Mouse (Mus musculus) intestine, postnatal 0 days (tissue): ENCODE results near the gene Cd79b. TPM values are rescaled to one million over a fixed set of nuclear protein-coding genes. Genes with fewer than 3 reads are reported as not detected.
"Not testable (repeated sequence)": the region's sequence is repeated elsewhere in the genome, so short reads cannot be mapped to it uniquely, and the experiment has no call there.

Experiments
- ATAC-seq: fragments of 200-750 bp; cut with Nextera tagmentation; 2 replicates; pipeline ENCODE4 v1.8.0; 2017; ENCODE audit warnings: mild to moderate bottlenecking, moderate TSS enrichment, moderate library complexity
- H3K27ac ChIP-seq: fragments of 300-500 bp; sonication (generic); 2 replicates; pipeline ENCODE4 v1.5.1; 2014; ENCODE audit warnings: mild to moderate bottlenecking, low read depth, low read length, moderate library complexity
- H3K27me3 ChIP-seq: fragments of 300-500 bp; sonication (generic); replicated peaks from 2 replicates; pipeline ENCODE4 v1.6.1; 2014; ENCODE audit warnings: low read length, mixed read lengths; ENCODE audit not compliant: control insufficient read depth, insufficient read depth
- H3K36me3 ChIP-seq: fragments of 300-500 bp; sonication (generic); 2 replicates; pipeline ENCODE4 v1.6.1; 2014; ENCODE audit warnings: mild to moderate bottlenecking, moderate library complexity; ENCODE audit not compliant: control insufficient read depth, insufficient read depth
- H3K4me1 ChIP-seq: fragments of 300-500 bp; sonication (generic); replicated peaks from 2 replicates; pipeline ENCODE4 v1.6.1; 2014; ENCODE audit warnings: antibody characterized with exemption, low read length, mixed read lengths; ENCODE audit not compliant: control insufficient read depth, insufficient read depth
- H3K4me2 ChIP-seq: fragments of 300-500 bp; sonication (generic); replicated peaks from 2 replicates; pipeline ENCODE4 v1.6.1; 2014; ENCODE audit warnings: low read depth, mild to moderate bottlenecking, moderate library complexity
- H3K4me3 ChIP-seq: fragments of 300-500 bp; sonication (generic); 2 replicates; pipeline ENCODE4 v1.5.1; 2014; ENCODE audit warnings: low read depth, low read length
- H3K9ac ChIP-seq: fragments of 300-500 bp; sonication (generic); 2 replicates; pipeline ENCODE4 v1.6.1; 2014; ENCODE audit warnings: mild to moderate bottlenecking, low read depth, low read length
- H3K9me3 ChIP-seq: fragments of 300-500 bp; sonication (generic); 2 replicates; pipeline ENCODE4 v1.6.1; 2016; ENCODE audit warnings: mixed run types; ENCODE audit not compliant: control insufficient read depth
- CTCF ChIP-seq: sonication (generic); IDR thresholded peaks from 2 replicates; pipeline ENCODE4 v1.5.1; 2016; ENCODE audit warnings: low read depth, mild to moderate bottlenecking, control low read depth, antibody characterized with exemption, moderate library complexity
- WGBS: fragments of 180-500 bp; shearing (Covaris S2); extraction: QIAGEN DNeasy Blood & Tissue Kit; methylation state at CpG from one replicate; pipeline ENCODE4 v1.1.7; 2014; 5-methylcytosine and 5-hydroxymethylcytosine counted together
- polyA plus RNA-seq: library from polyadenylated mRNA; unstranded; fragments of >200 nt; fragmentation: Nextera tagmentation; extraction: Ambion mirVana; gene quantifications from 2 replicates; pipeline ENCODE4 v1.2.1, GENCODE M21; 2015

The Cd79b gene
- polyA plus RNA-seq, 1 experiment from 2014 or later: 1.5 TPM

DNA sequence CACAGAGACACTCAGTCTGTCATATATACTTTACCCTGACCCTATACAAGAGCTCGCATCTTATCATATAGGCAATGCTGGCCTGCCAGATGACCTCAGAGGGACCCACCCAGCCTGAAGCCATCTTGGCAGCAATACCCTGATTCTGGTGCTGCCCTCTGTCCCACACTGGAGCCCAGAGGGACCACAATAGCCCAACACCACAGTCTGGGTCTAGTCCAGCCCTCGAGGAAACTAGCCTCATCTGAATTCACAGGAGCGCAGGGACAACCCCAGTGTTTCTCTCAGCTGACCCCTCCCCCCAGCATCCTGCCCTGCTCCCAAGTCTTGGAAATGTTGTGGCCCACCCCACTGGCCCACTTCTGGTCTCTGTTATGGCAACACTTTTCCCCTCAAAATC is 36.7 kb upstream of the Cd79b start:
- Histone ChIP-seq H3K4me1 (no peaks in the 10 kb centered on the region), H3K27me3 (no peaks in the 10 kb centered on the region), H3K4me3 (no peak overlapping the region), H3K27ac (no peak overlapping the region), H3K9ac (no peak overlapping the region), H3K4me2 (no peak overlapping the region), H3K9me3 (no peaks in the 10 kb centered on the region), H3K36me3 (no peaks in the 10 kb centered on the region)
- ATAC-seq: no peak
- WGBS: 62% methylated on average over 3 of the region's 3 CpGs
- TF ChIP-seq CTCF: no peak

DNA sequence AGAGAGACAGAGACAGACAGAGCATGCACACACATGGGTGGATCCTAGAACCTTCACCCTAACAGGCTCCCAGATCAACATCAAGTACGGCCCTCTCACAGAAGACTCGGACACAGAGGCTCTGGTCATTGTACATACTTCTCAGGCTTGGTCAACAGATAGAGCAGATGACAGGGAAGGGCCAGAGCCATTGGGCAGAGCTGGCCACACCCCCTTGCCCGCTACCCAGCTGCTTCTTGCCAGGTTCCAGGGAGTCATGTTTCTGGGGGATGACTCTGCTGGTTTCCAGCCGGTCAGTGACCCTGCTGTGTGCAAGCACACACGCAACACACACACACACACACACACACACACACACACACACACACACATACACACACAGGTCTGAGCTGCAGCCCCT is 36.3 kb upstream of the Cd79b start:
- no peak overlapping the region for H3K9ac ChIP-seq
- TF ChIP-seq CTCF: no peak
- WGBS: 45% methylated on average over 5 of the region's 5 CpGs
- no peak overlapping the region for H3K4me2 ChIP-seq
- no peak for ATAC-seq
- H3K9me3 ChIP-seq: no peaks in the 10 kb centered on the region
- no peak overlapping the region for H3K4me3 ChIP-seq
- H3K36me3 ChIP-seq: no peaks in the 10 kb centered on the region
- no peaks in the 10 kb centered on the region for H3K27me3 ChIP-seq
- no peak overlapping the region for H3K27ac ChIP-seq
- H3K4me1 ChIP-seq: no peaks in the 10 kb centered on the region

DNA sequence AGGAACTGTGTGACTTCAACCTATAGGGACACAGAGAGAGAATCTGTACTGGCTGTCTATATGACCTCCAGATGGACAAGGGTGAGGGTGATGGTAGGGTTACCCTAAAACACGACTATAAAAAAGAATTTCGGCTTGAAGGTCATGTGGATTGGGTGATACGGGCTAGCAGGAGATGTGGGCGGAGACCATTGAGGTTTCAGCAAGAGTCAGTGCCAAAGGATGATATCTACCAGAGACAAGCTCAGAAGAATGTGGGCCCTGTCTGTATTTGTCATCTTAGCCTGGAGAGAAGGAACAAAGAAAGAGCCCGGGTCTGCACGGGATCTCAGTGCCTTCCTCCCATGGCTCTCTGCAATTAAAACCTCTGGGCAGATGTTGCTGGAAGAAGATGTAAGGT is 35.2 kb upstream of the Cd79b start:
- no peak overlapping the region for H3K27ac ChIP-seq

DNA sequence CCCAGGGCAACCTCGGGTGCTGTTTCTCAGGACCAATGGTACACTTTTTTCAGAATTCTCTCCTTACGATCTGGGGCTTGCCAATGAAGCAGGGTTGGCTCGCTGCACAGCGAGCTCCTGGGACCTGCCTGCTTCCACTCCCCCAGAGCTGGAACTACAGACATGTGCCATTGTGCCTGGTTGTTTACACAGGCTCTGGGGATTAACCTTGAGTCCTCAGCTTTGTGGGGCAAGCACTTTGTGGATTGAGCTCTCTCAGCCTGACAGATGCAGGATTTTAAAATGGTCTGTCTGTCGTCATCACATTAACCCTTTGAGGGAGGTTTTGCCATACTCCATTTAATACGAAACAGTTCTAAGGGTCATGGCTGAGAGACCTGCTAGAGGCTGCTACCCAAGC is 30.3 kb upstream of the Cd79b start:
- H3K4me3 ChIP-seq: no peak overlapping the region
- H3K27me3 ChIP-seq: no peaks in the 10 kb centered on the region
- H3K9me3 ChIP-seq: no peaks in the 10 kb centered on the region
- no peak overlapping the region for H3K9ac ChIP-seq
- no peak overlapping the region for H3K4me2 ChIP-seq
- no peaks in the 10 kb centered on the region for H3K4me1 ChIP-seq
- no peak for ATAC-seq
- no peak overlapping the region for H3K27ac ChIP-seq
- WGBS: 22% methylated on average over 6 of the region's 6 CpGs
- TF ChIP-seq CTCF: no peak
- H3K36me3 ChIP-seq: no peaks in the 10 kb centered on the region

More for the DNA sequence above, 35.2 kb upstream of the Cd79b start:
- TF ChIP-seq CTCF: no peak
- no peaks in the 10 kb centered on the region for H3K4me1 ChIP-seq
- no peaks in the 10 kb centered on the region for H3K36me3 ChIP-seq
- H3K4me3 ChIP-seq: no peak overlapping the region
- H3K9ac ChIP-seq: no peak overlapping the region
- no peak overlapping the region for H3K4me2 ChIP-seq
- 70% methylated on average over 6 of the region's 6 CpGs for WGBS
- no peak for ATAC-seq
- H3K9me3 ChIP-seq: no peaks in the 10 kb centered on the region
- H3K27me3 ChIP-seq: no peaks in the 10 kb centered on the region

DNA sequence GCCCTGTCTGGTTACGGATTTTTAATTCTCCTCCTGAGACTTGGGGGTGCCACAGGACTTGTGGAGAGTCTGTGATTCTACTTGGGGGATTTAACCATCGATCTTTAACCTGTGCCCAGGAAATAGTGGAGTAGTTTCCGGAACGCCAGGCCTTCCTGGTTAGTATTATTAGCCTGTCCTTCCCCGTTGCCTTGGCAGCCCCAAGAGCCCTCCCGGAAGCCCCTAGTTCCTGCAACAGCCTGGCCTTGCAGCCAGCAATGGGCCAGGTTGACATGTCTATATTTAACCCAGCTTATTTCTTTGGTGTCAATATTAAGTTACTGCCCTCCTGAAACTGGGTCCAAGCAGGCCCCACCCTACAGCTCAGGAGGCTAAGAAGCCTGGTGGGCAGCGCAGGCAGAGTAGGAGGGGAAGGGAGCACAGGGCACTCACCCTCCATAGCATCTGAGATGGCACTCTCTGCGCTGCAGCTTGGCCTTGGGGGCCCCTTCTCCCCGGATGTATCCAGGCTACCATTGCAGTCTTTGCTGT is 26.5 kb upstream of the Cd79b start:
- no peaks in the 10 kb centered on the region for H3K27me3 ChIP-seq
- H3K36me3 ChIP-seq: no peaks in the 10 kb centered on the region
- no peak overlapping the region for H3K27ac ChIP-seq
- 82% methylated on average over 9 of the region's 9 CpGs for WGBS
- no peak for TF ChIP-seq CTCF
- no peak overlapping the region for H3K4me3 ChIP-seq
- no peaks in the 10 kb centered on the region for H3K4me1 ChIP-seq
- ATAC-seq: no peak
- no peaks in the 10 kb centered on the region for H3K9me3 ChIP-seq
- H3K4me2 ChIP-seq: no peak overlapping the region
- no peak overlapping the region for H3K9ac ChIP-seq

DNA sequence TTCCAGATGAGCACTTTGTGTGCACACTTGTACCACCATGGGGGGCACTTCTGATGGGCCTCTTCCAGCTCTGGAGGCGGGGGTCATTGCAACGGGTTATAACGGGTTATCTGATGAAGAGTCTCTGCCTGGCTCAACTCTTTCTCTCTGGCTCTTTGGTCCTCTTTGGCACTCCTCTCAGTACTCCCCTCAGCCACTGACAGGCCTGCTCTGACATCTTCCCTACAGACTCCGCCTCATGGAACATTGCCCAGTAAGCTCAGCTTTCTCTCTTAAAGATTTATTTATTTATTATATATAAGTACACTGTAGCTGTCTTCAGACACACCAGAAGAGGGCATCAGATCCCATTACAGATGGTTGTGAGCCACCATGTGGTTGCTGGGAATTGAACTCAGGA is 24.8 kb upstream of the Cd79b start:
- H3K4me1 ChIP-seq, H3K27ac ChIP-seq, H3K4me3 ChIP-seq, ATAC-seq, H3K36me3 ChIP-seq, H3K9me3 ChIP-seq, H3K9ac ChIP-seq, H3K4me2 ChIP-seq, H3K27me3 ChIP-seq: not testable (repeated sequence)
- 93% methylated on average over 4 of the region's 4 CpGs for WGBS

DNA sequence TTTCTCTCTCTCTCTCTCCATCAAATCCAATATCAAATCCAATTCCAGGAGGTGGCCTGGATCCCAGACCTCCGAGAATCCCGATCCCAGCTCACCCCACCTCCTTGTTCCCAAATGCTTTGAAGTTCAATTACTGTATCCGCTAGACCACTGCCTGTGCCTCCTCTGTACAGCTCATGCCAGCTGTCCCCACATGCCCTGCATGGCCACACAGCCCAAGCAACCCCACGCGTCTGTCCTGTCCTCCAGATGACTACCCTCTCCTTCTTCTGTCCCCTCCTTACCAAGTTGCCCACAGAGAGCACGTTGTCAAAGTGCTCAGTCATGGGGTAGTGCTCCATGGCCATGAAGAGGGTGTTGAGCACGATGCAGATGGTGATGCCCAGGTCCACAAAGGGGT is 24.3 kb upstream of the Cd79b start:
- Histone ChIP-seq H3K4me2 (no peak overlapping the region), H3K9me3 (no peaks in the 10 kb centered on the region), H3K36me3 (no peaks in the 10 kb centered on the region), H3K4me3 (no peak overlapping the region), H3K27ac (no peak overlapping the region), H3K9ac (no peak overlapping the region), H3K27me3 (no peaks in the 10 kb centered on the region), H3K4me1 (no peaks in the 10 kb centered on the region)
- ATAC-seq: no peak
- TF ChIP-seq CTCF: no peak
- WGBS: 78% methylated on average over 7 of the region's 7 CpGs
